Mouse (Mus musculus) lung, postnatal 0 days (tissue): ENCODE data around the gene Slc16a9. TPM values are rescaled to one million over a fixed set of nuclear protein-coding genes. Genes with fewer than 3 reads are reported as not detected.

ENCODE experiments used
- ATAC-seq: fragments of 200-750 bp; cut with Nextera tagmentation; 2 replicates; pipeline ENCODE4 v1.8.0; 2017; ENCODE audit warnings: moderate library complexity
- DNase-seq: peaks from one replicate; pipeline ENCODE4 v3.0.0-alpha.2; 2016; ENCODE audit warnings: low spot score
- H3K27ac ChIP-seq: fragments of 300-500 bp; sonication (generic); 2 replicates; pipeline ENCODE4 v1.5.1; 2014; ENCODE audit warnings: antibody characterized with exemption, mild to moderate bottlenecking, low read length, mixed read lengths
- H3K27me3 ChIP-seq: fragments of 300-500 bp; sonication (generic); replicated peaks from 2 replicates; pipeline ENCODE4 v1.6.1; 2014; ENCODE audit warnings: low read length, mixed read lengths; ENCODE audit not compliant: insufficient read depth
- H3K36me3 ChIP-seq: fragments of 300-500 bp; sonication (generic); 2 replicates; pipeline ENCODE4 v1.6.1; 2014; ENCODE audit warnings: low read length, mixed read lengths; ENCODE audit not compliant: insufficient read depth
- H3K4me1 ChIP-seq: fragments of 300-500 bp; sonication (generic); 2 replicates; pipeline ENCODE4 v1.6.1; 2014; ENCODE audit warnings: antibody characterized with exemption, low read depth, low read length, mixed read lengths; ENCODE audit not compliant: insufficient read depth
- H3K4me2 ChIP-seq: fragments of 300-500 bp; sonication (generic); replicated peaks from 2 replicates; pipeline ENCODE4 v1.6.1; 2014; ENCODE audit warnings: low read depth, mild to moderate bottlenecking, low read length, moderate library complexity, mixed read lengths
- H3K4me3 ChIP-seq: fragments of 300-500 bp; sonication (generic); 2 replicates; pipeline ENCODE4 v1.5.1; 2014; ENCODE audit warnings: low read depth, low read length
- H3K9ac ChIP-seq: fragments of 300-500 bp; sonication (generic); replicated peaks from 2 replicates; pipeline ENCODE4 v1.6.1; 2014; ENCODE audit warnings: low read depth, mild to moderate bottlenecking
- H3K9me3 ChIP-seq: fragments of 300-500 bp; sonication (generic); 2 replicates; pipeline ENCODE4 v1.6.1; 2016; ENCODE audit warnings: low read length, mixed read lengths
- CTCF ChIP-seq: IDR thresholded peaks from 2 replicates; pipeline ENCODE4 v1.5.1; 2016; ENCODE audit warnings: antibody characterized with exemption, mild to moderate bottlenecking
- EP300 ChIP-seq: IDR thresholded peaks from 2 replicates; pipeline ENCODE4 v1.6.1; 2016; ENCODE audit warnings: antibody characterized with exemption, mild to moderate bottlenecking, control low read depth
- WGBS: fragments of 180-500 bp; shearing (Covaris S2); extraction: QIAGEN DNeasy Blood & Tissue Kit; methylation state at CpG from one replicate; pipeline ENCODE4 v1.1.7; 2014; 5-methylcytosine and 5-hydroxymethylcytosine counted together
- polyA plus RNA-seq: library from polyadenylated mRNA; unstranded; fragments of >200 nt; fragmentation: Nextera tagmentation; extraction: Ambion mirVana; gene quantifications from 2 replicates; pipeline ENCODE4 v1.2.1, GENCODE M21; 2015

Gene Slc16a9
- polyA plus RNA-seq, 1 experiment from 2014 or later: 24.8 TPM

DNA sequence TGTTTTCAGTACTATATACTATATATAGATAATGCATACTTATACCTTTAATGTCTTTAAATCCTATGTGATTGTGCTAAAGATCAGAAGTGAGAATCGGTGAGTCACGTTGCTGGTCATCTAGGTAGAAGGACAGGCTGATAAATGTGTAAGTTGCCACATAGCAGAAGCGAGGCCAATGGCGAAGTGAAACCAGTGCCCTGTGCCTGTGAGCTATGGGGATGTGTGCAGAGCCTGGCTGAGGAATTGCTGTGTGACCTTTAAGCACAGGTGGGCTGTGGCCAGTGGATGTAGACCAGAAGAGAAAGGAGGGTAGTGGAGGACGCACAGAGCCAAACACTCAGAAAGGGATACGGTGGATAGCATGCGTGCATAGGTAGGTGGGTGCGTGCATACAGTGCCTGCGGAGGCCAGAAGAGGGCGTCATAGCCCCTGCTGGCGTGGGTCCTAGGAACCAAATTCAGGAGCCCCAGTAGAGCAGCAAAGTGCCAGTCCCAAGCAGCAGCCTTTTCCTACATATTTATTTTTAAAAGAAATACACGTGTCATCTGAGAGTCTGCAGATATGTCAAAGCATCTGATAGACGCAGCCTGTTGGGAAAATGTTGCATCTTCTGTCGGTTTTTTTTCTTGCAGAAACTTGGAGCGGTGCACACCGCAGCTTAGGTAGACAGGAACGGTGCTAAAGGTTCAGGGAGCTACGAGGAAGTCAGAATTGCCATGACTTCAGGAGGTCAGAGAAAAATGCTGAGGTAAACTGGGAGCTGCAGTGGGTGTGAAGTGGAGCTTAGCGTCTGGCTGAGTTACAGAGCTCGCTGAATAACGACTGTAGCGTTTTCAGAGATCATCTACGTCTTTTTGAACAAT lies 23.9 kb downstream of the Slc16a9 start:
- no peaks in the 10 kb centered on the region; the same call in 1 of the 2 replicates for H3K4me1 ChIP-seq
- no peak for TF ChIP-seq EP300
- TF ChIP-seq CTCF: peak; percentile 17; the same call in 1 of the 2 replicates
- no peak for ATAC-seq
- 65% methylated on average over 23 of the region's 23 CpGs for WGBS
- DNase-seq: no peak
- H3K9me3 ChIP-seq: no peaks in the 10 kb centered on the region
- no peak overlapping the region for H3K4me2 ChIP-seq
- no peak overlapping the region for H3K4me3 ChIP-seq
- H3K36me3 ChIP-seq: no peaks in the 10 kb centered on the region
- no peaks in the 10 kb centered on the region for H3K27me3 ChIP-seq
- H3K27ac ChIP-seq: no peak overlapping the region
- no peak overlapping the region for H3K9ac ChIP-seq

DNA sequence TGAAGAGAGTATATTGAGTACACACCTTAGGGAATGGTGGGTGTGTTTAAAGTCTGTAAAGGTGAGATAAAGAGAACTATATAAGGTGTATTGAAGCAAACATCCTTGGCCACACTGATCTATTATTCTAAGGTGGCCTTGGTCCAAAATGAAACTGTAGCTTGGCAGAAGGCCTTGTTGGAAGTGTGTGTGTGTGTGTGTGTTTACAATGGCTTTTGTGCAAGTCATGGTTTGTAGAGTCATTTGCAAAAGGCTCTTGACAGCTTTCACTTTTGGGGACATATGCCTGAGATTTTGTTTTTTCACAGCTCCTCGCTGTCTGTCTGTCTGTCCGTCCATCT lies 24.5 kb downstream of the Slc16a9 start:
- ATAC-seq (no peak), DNase-seq (peak; percentile 42)
- Histone ChIP-seq H3K27ac (no peak overlapping the region), H3K4me2 (no peak overlapping the region), H3K9me3 (no peaks in the 10 kb centered on the region), H3K4me3 (no peak overlapping the region), H3K4me1 (no peaks in the 10 kb centered on the region), H3K27me3 (no peaks in the 10 kb centered on the region), H3K9ac (no peak overlapping the region), H3K36me3 (no peaks in the 10 kb centered on the region)
- WGBS: 70% methylated on average over 2 of the region's 2 CpGs
- 0 out of 2 replicates have a peak, but pooled peaks have one; percentile 25 for TF ChIP-seq EP300
- no peak for TF ChIP-seq CTCF

- H3K27me3 ChIP-seq: no peaks in the 10 kb centered on the region
- no peak overlapping the region for H3K4me3 ChIP-seq
- no peaks in the 10 kb centered on the region for H3K9me3 ChIP-seq
- ATAC-seq (no peak), DNase-seq (no peak)
- WGBS: 42% methylated on average over 1 of the region's 1 CpGs
- no peaks in the 10 kb centered on the region for H3K36me3 ChIP-seq
- no peaks in the 10 kb centered on the region for H3K4me1 ChIP-seq
- no peak overlapping the region for H3K9ac ChIP-seq
- no peak overlapping the region for H3K27ac ChIP-seq
- TF ChIP-seq CTCF (no peak), EP300 (no peak)
- H3K4me2 ChIP-seq: no peak overlapping the region
These were observed 31.8 kb downstream of the Slc16a9 start for GRCm38 (mm10) chr10:70276678-70277077.

GRCm38 (mm10) chr10:70279349-70279748 lies 34.4 kb downstream of the Slc16a9 start:
- no peak overlapping the region for H3K4me2 ChIP-seq
- no peak overlapping the region for H3K9ac ChIP-seq
- H3K36me3 ChIP-seq: no peaks in the 10 kb centered on the region
- 78% methylated on average over 8 of the region's 8 CpGs for WGBS
- peak; percentile 51 for TF ChIP-seq CTCF
- TF ChIP-seq EP300: no peak
- ATAC-seq: no peak
- H3K27ac ChIP-seq: no peak overlapping the region
- no peaks in the 10 kb centered on the region for H3K9me3 ChIP-seq
- H3K4me1 ChIP-seq: no peaks in the 10 kb centered on the region
- H3K27me3 ChIP-seq: no peaks in the 10 kb centered on the region
- H3K4me3 ChIP-seq: no peak overlapping the region
- DNase-seq: no peak

GRCm38 (mm10) chr10:70287825-70288235 lies 42.9 kb downstream of the Slc16a9 start:
- Histone ChIP-seq H3K4me2 (peak overlapping the region; percentile 31; the same call in 1 of the 2 replicates), H3K9me3 (no peaks in the 10 kb centered on the region), H3K36me3 (no peaks in the 10 kb centered on the region), H3K4me3 (no peak overlapping the region), H3K4me1 (no peaks in the 10 kb centered on the region), H3K27ac (no peak overlapping the region), H3K27me3 (no peaks in the 10 kb centered on the region), H3K9ac (no peak overlapping the region)
- peak; percentile 64 for ATAC-seq
- DNase-seq: peak; percentile 74
- WGBS: 10% methylated on average over 9 of the region's 9 CpGs
- no peak for TF ChIP-seq CTCF
- no peak for TF ChIP-seq EP300

DNA sequence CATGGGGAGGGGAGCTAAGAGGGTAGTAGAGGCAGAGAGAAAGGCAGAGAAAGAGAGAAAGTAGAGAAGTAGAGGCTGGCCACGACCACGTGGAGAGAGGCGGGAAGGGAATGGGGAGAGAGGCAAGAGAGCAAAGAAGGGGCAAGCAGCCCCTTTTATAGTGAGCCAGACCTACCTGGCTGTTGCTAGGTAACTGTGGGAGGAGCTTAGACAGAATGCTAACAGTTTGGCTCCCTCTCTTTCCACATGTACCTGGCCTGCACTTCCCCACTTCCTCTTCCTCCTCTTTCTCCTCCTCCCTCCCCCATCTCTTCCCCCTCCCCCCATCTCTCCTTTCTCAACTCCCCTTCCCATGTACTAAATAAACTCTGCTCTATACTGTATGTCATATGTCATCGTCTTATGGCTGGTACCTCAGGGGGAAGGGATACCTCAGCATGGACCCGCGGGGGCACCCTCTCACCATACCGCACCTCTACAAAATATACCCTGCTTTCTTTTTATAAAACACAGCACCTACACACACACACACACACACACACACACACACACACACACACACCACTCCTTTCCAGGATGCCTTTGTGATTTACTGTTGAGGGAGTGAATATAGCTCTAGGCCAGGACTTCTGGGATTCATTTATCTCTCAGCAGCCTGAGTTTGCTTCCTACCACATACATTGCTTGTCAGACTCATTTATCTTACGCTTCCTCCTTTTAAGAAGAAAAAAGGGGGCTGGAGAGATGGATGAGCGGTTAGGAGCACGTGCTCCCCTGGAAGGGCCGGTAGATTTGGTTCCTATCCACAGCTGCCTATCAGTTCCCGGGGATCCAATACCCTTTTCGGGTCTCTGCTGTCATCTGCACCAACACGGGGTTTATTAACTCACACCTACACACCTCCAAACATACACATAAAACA lies 43.8 kb downstream of the Slc16a9 start:
- Histone ChIP-seq H3K9ac (no peak overlapping the region), H3K4me3 (no peak overlapping the region), H3K9me3 (no peaks in the 10 kb centered on the region), H3K27ac (no peak overlapping the region), H3K36me3 (no peaks in the 10 kb centered on the region), H3K27me3 (no peaks in the 10 kb centered on the region), H3K4me1 (no peaks in the 10 kb centered on the region), H3K4me2 (0 out of 2 replicates have a peak overlapping the region, but pooled peaks have one; percentile 31)
- 46% methylated on average over 14 of the region's 14 CpGs for WGBS
- no peak for DNase-seq
- no peak; the same call in 1 of the 2 replicates for ATAC-seq
- TF ChIP-seq CTCF: no peak
- TF ChIP-seq EP300: no peak
